Mouse (Mus musculus) leukemia stem cell, adult 10-12 weeks (primary cell): ENCODE measurements around the gene Myo1b. TPM values are rescaled to one million over a fixed set of nuclear protein-coding genes. Genes with fewer than 3 reads are reported as not detected.

Experiments used
- polyA plus RNA-seq: library from polyadenylated mRNA; stranded (reverse); fragments of >175 nt; gene quantifications from 2 replicates; pipeline ENCODE4 v1.2.3, GENCODE M21; 2012; ENCODE audit warnings: low replicate concordance

Myo1b gene
- 0.26 and 0.39 TPM in 2 replicates for polyA plus RNA-seq

GRCm38 (mm10) chr1:51915576-51916156, at the start of gene Myo1b:
Gene Myo1b (minus strand): TSS chr1:51916071.

Other genes starting within 250 kb of the Myo1b start
- 0.23 TPM in 1 of 2 replicates, not detected in the other for gene Stat4, start 71.1 kb upstream of the Myo1b start, polyA plus RNA-seq
- gene Stat1, start 203.4 kb upstream of the Myo1b start, polyA plus RNA-seq: 4.6 and 41.9 TPM in 2 replicates